Mouse (Mus musculus) neural tube, embryonic 13.5 days (tissue): ENCODE data around the gene Gm5771. TPM values are rescaled to one million over a fixed set of nuclear protein-coding genes. Genes with fewer than 3 reads are reported as not detected.
"Not testable (repeated sequence)": the region's sequence is repeated elsewhere in the genome, so short reads cannot be mapped to it uniquely, and the experiment has no call there.

Source experiments
- ATAC-seq: fragments of 200-750 bp; cut with Nextera tagmentation; 2 replicates; pipeline ENCODE4 v1.8.0; 2017; ENCODE audit warnings: low read depth, mild to moderate bottlenecking, moderate TSS enrichment, moderate library complexity
- H3K27ac ChIP-seq: fragments of 300-500 bp; sonication (generic); replicated peaks from 2 replicates; pipeline ENCODE4 v1.5.1; 2015; ENCODE audit warnings: moderate library complexity, mild to moderate bottlenecking, inconsistent platforms
- H3K27me3 ChIP-seq: fragments of 300-500 bp; sonication (generic); 2 replicates; pipeline ENCODE4 v1.6.1; 2015; ENCODE audit warnings: mild to moderate bottlenecking, inconsistent platforms
- H3K36me3 ChIP-seq: fragments of 300-500 bp; sonication (generic); 2 replicates; pipeline ENCODE4 v1.6.1; 2015; ENCODE audit warnings: mild to moderate bottlenecking, inconsistent platforms
- H3K4me1 ChIP-seq: fragments of 300-500 bp; sonication (generic); replicated peaks from 2 replicates; pipeline ENCODE4 v1.6.1; 2015; ENCODE audit warnings: inconsistent platforms
- H3K4me2 ChIP-seq: fragments of 300-500 bp; sonication (generic); 2 replicates; pipeline ENCODE4 v1.6.1; 2015; ENCODE audit warnings: inconsistent platforms, mild to moderate bottlenecking, moderate library complexity
- H3K4me3 ChIP-seq: fragments of 300-500 bp; sonication (generic); 2 replicates; pipeline ENCODE4 v1.5.1; 2015; ENCODE audit warnings: mild to moderate bottlenecking, inconsistent platforms
- H3K9ac ChIP-seq: fragments of 300-500 bp; sonication (generic); 2 replicates; pipeline ENCODE4 v1.6.1; 2015; ENCODE audit warnings: moderate library complexity, mild to moderate bottlenecking, inconsistent platforms
- H3K9me3 ChIP-seq: fragments of 300-500 bp; sonication (generic); 2 replicates; pipeline ENCODE4 v1.6.1; 2016; ENCODE audit warnings: inconsistent platforms
- WGBS: fragments of 180-500 bp; shearing (Covaris S2); methylation state at CpG from one replicate; pipeline ENCODE4 v1.1.7; 2015; 5-methylcytosine and 5-hydroxymethylcytosine counted together
- polyA plus RNA-seq: library from polyadenylated mRNA; unstranded; fragments of >200 nt; fragmentation: Nextera tagmentation; extraction: Ambion mirVana; gene quantifications from 2 replicates; pipeline ENCODE4 v1.2.1, GENCODE M21; 2015

Gm5771 gene
- not detected in 2 replicates for polyA plus RNA-seq

GRCm38 (mm10) chr6:41392056-41392455 is at the start of gene Gm5771:
Gm5771 (plus strand) TSS chr6:41392356.
- not testable (repeated sequence) for H3K4me2 ChIP-seq, H3K9ac ChIP-seq, H3K36me3 ChIP-seq, H3K9me3 ChIP-seq, ATAC-seq, H3K4me1 ChIP-seq, H3K4me3 ChIP-seq, H3K27me3 ChIP-seq, H3K27ac ChIP-seq

- Histone ChIP-seq H3K27ac (no peak within 1 kb of the TSS), H3K9ac (no peak within 1 kb of the TSS), H3K27me3 (no peaks in the 10 kb centered on the region), H3K9me3 (no peaks in the 10 kb centered on the region), H3K4me2 (no peak within 1 kb of the TSS), H3K4me3 (no peak within 1 kb of the TSS), H3K4me1 (no peaks in the 10 kb centered on the region), H3K36me3 (no peaks in the 10 kb centered on the region)
- 89% methylated on average over 2 of the region's 2 CpGs for WGBS
- no peak for ATAC-seq
Measured at GRCm38 (mm10) chr6:41353932-41354331, 38.2 kb upstream of the Gm5771 start, which contains the start of gene Try10. Try10 (plus strand) TSS chr6:41354105.

GRCm38 (mm10) chr6:41373772-41374171 is 18.4 kb upstream of the Gm5771 start:
- WGBS = 90% methylated on average over 2 of the region's 2 CpGs
- not testable (repeated sequence) for H3K4me3 ChIP-seq

GRCm38 (mm10) chr6:41377578-41377977 is 14.6 kb upstream of the Gm5771 start, which contains the start of gene Prss3:
Prss3 (minus strand) TSS chr6:41377678.
- H3K4me3 ChIP-seq, H3K36me3 ChIP-seq, H3K9me3 ChIP-seq, ATAC-seq, H3K4me2 ChIP-seq, H3K4me1 ChIP-seq, H3K9ac ChIP-seq, H3K27me3 ChIP-seq, H3K27ac ChIP-seq: not testable (repeated sequence)

More at GRCm38 (mm10) chr6:41373772-41374171, 18.4 kb upstream of the Gm5771 start:
- not testable (repeated sequence) for H3K9ac ChIP-seq, H3K9me3 ChIP-seq, H3K4me1 ChIP-seq, H3K36me3 ChIP-seq, ATAC-seq, H3K27ac ChIP-seq, H3K4me2 ChIP-seq, H3K27me3 ChIP-seq

- no peaks in the 10 kb centered on the region for H3K27me3 ChIP-seq
- 82% methylated on average over 2 of the region's 2 CpGs for WGBS
- H3K27ac ChIP-seq = no peak overlapping the region
- no peak for ATAC-seq
- H3K9ac ChIP-seq = no peak overlapping the region
- H3K9me3 ChIP-seq = no peaks in the 10 kb centered on the region
- no peak overlapping the region for H3K4me2 ChIP-seq
- no peaks in the 10 kb centered on the region for H3K36me3 ChIP-seq
- H3K4me1 ChIP-seq = no peaks in the 10 kb centered on the region
- H3K4me3 ChIP-seq = no peak overlapping the region
Measured at GRCm38 (mm10) chr6:41386781-41387180, 5.4 kb upstream of the Gm5771 start.

- H3K27me3 ChIP-seq, H3K4me3 ChIP-seq, H3K4me1 ChIP-seq, H3K4me2 ChIP-seq, ATAC-seq, H3K36me3 ChIP-seq, H3K27ac ChIP-seq, H3K9ac ChIP-seq, H3K9me3 ChIP-seq: not testable (repeated sequence)
- 78% methylated on average over 1 of the region's 1 CpGs for WGBS
Measured at GRCm38 (mm10) chr6:41391640-41392039, 516 bp upstream of the Gm5771 start.

- not testable (repeated sequence) for H3K9ac ChIP-seq, H3K27me3 ChIP-seq, H3K4me1 ChIP-seq, ATAC-seq, H3K4me2 ChIP-seq, H3K27ac ChIP-seq, H3K9me3 ChIP-seq, H3K4me3 ChIP-seq, H3K36me3 ChIP-seq
- 87% methylated on average over 2 of the region's 2 CpGs for WGBS
Measured at GRCm38 (mm10) chr6:41442261-41442660, 50.1 kb downstream of the Gm5771 start.

- H3K27me3 ChIP-seq, ATAC-seq, H3K4me1 ChIP-seq, H3K9ac ChIP-seq, H3K36me3 ChIP-seq, H3K4me3 ChIP-seq, H3K27ac ChIP-seq, H3K9me3 ChIP-seq, H3K4me2 ChIP-seq: not testable (repeated sequence)
Measured at GRCm38 (mm10) chr6:41446045-41446444, 53.9 kb downstream of the Gm5771 start, which contains the start of gene Gm10334. Gm10334 (minus strand) TSS chr6:41446145.

Other genes with a start within 250 kb of the Gm5771 start
- not detected in 2 replicates for gene Try4, start 90.1 kb upstream of the Gm5771 start, polyA plus RNA-seq
- not detected in 2 replicates for gene Try5, start 75.5 kb upstream of the Gm5771 start, polyA plus RNA-seq
- not detected in 2 replicates for gene Try10, start 38.3 kb upstream of the Gm5771 start, polyA plus RNA-seq
- not detected in 2 replicates for gene Prss3, start 14.7 kb upstream of the Gm5771 start, polyA plus RNA-seq
- gene Gm10334, start 53.8 kb downstream of the Gm5771 start, polyA plus RNA-seq = not detected in 2 replicates
- not detected in 2 replicates for gene Prss1, start 66.6 kb downstream of the Gm5771 start, polyA plus RNA-seq
- not detected in 2 replicates for gene Prss2, start 129.4 kb downstream of the Gm5771 start, polyA plus RNA-seq
- gene Ephb6, start 213.1 kb downstream of the Gm5771 start, polyA plus RNA-seq = 24.1 and 29.8 TPM in 2 replicates
- 0.65 and 0.81 TPM in 2 replicates for gene Trpv6, start 244.0 kb downstream of the Gm5771 start, polyA plus RNA-seq